Mouse (Mus musculus) ES-Bruce4 (cell line): ENCODE data around the gene Abhd6. TPM values are rescaled to one million over a fixed set of nuclear protein-coding genes. Genes with fewer than 3 reads are reported as not detected.

Source experiments
- H3K27ac ChIP-seq: 2 replicates; pipeline ENCODE4 v1.5.1; 2012; ENCODE audit warnings: low read length, inconsistent platforms; ENCODE audit not compliant: insufficient read depth
- H3K27me3 ChIP-seq: 2 replicates; pipeline ENCODE4 v1.6.1; 2012; ENCODE audit warnings: mild to moderate bottlenecking, low read length, inconsistent platforms; ENCODE audit not compliant: control insufficient read depth, poor library complexity, insufficient read depth, severe bottlenecking
- H3K36me3 ChIP-seq: 2 replicates; pipeline ENCODE4 v1.6.1; 2012; ENCODE audit warnings: inconsistent platforms, mild to moderate bottlenecking, low read length, moderate library complexity; ENCODE audit not compliant: control insufficient read depth, poor library complexity, insufficient read depth, severe bottlenecking
- H3K4me1 ChIP-seq: one replicate; pipeline ENCODE4 v1.8.1; 2011; ENCODE audit warnings: low read length; ENCODE audit not compliant: control insufficient read depth, insufficient read depth
- H3K4me3 ChIP-seq: 2 replicates; pipeline ENCODE4 v1.5.1; 2011; ENCODE audit warnings: low read depth, mild to moderate bottlenecking, low read length
- H3K9ac ChIP-seq: 2 replicates; pipeline ENCODE4 v1.6.1; 2012; ENCODE audit warnings: low read depth, mild to moderate bottlenecking, inconsistent platforms; ENCODE audit not compliant: poor library complexity, severe bottlenecking
- H3K9me3 ChIP-seq: replicated peaks from 2 replicates; pipeline ENCODE4 v1.6.1; 2012; ENCODE audit warnings: mild to moderate bottlenecking, low read length, inconsistent platforms; ENCODE audit not compliant: control insufficient read depth, poor library complexity, insufficient read depth, severe bottlenecking
- CTCF ChIP-seq: IDR thresholded peaks from one replicate; pipeline ENCODE4 v1.8.1; 2011; ENCODE audit warnings: low read depth, low read length
- EP300 ChIP-seq: IDR thresholded peaks from 2 replicates; pipeline ENCODE4 v1.6.1; 2011; ENCODE audit warnings: low read depth, low read length; ENCODE audit not compliant: insufficient read depth
- POLR2A ChIP-seq: IDR thresholded peaks from one replicate; pipeline ENCODE4 v1.8.1; 2011; ENCODE audit warnings: low read length; ENCODE audit not compliant: insufficient read depth
- polyA plus RNA-seq: library from polyadenylated mRNA; stranded (reverse); fragments of >200 nt; gene quantifications from 2 replicates; pipeline ENCODE4 v1.2.4, GENCODE M21; 2011; ENCODE audit warnings: low read depth; ENCODE audit not compliant: missing spikeins, insufficient read depth, insufficient read length

Abhd6 gene
- polyA plus RNA-seq, 1 experiment: 12.6 TPM

DNA sequence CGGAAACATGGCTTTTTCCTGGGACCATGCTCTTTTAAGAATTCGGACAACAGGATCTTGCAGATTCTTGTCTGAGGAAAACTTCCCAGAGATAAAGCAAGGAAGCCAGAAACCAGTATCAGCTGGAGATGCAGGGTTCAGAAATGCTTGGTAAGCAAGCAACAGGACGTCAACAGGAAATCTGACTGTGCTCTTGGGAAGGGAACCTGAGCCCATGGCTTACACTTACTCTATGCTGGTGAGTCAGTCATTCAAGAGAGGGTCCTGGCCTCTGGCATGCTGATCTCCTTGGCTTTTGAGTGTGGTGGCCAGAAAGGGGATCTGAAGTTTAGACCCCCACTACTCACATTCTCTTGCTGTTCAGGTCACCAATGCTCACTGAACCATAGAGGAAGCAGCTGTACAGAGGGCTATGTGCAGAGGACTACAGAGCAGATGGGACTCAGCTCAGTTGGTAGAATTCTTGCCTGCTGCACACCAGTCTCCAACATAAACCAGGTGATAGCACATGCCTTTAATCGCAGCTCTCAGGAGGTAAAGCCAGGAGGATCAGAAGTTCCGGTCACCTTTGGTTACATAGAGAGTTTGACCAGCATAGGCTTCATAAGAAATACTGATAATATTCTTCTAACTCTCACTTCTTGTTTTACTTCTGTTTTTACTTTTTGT, 11.5 kb upstream of the Abhd6 start:
- H3K9ac ChIP-seq: no peak overlapping the region
- no peaks in the 10 kb centered on the region for H3K27me3 ChIP-seq
- no peak for TF ChIP-seq CTCF
- TF ChIP-seq EP300: no peak
- TF ChIP-seq POLR2A: no peak
- no peaks in the 10 kb centered on the region for H3K36me3 ChIP-seq
- H3K4me1 ChIP-seq: no peaks in the 10 kb centered on the region
- no peaks in the 10 kb centered on the region for H3K9me3 ChIP-seq
- H3K27ac ChIP-seq: no peak overlapping the region
- H3K4me3 ChIP-seq: no peak overlapping the region

DNA sequence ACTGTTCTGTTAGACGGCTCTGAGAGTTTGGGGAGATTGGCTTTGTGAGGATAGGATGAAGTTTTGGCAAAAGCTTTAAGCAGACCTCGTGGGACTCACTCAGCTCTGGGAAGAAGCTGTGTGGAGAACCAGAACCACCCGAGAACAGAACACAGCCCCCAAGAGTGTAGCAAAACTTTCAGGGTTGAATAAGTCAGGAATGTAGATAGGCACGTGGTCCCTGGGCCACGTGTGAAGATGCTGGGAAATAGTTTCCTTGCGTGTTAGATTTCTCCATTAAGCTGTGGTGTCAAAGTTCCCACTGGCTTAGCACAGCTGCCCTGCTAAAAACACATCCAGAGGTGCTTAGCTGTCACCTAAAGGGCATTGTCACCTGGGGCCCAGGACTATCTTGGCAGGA, 10.5 kb upstream of the Abhd6 start:
- no peak overlapping the region for H3K27ac ChIP-seq
- no peak overlapping the region for H3K9ac ChIP-seq
- TF ChIP-seq EP300: no peak
- TF ChIP-seq CTCF: no peak
- TF ChIP-seq POLR2A: no peak
- no peak overlapping the region for H3K4me3 ChIP-seq
- no peaks in the 10 kb centered on the region for H3K9me3 ChIP-seq
- no peaks in the 10 kb centered on the region for H3K36me3 ChIP-seq
- H3K27me3 ChIP-seq: no peaks in the 10 kb centered on the region
- H3K4me1 ChIP-seq: no peaks in the 10 kb centered on the region

DNA sequence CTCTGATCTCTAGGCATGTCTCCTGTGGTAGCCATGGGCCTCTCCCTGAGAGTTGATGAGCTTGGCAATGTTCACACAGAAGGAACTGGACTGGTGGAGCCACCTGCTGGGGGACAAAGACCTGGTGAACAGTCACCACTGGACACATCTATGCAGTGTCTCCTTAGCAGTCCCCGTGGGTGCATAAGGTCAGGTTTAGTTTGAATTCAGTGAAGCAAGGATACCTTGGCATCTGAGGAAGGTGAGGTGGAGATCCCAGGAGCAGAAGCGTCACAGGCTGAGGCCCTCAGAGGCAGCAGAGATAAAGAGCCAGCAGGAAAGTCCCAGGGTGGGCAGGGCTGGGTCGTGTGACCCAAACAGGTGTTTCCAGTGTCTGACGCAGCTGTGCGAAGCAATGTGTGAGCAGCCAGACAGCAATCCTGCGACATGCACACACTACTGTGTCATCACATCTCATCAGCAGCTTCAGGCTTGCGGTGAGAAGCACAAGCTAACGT, 8.4 kb upstream of the Abhd6 start, which contains the start of gene Dnase1l3:
TSS of gene Dnase1l3 (minus strand) at position 303 of the 497 bp plus-strand sequence.
- Histone ChIP-seq H3K36me3 (no peaks in the 10 kb centered on the region), H3K4me1 (no peaks in the 10 kb centered on the region), H3K4me3 (no peak within 1 kb of the TSS), H3K9me3 (no peaks in the 10 kb centered on the region), H3K27me3 (no peaks in the 10 kb centered on the region), H3K27ac (no peak within 1 kb of the TSS), H3K9ac (no peak within 1 kb of the TSS)
- TF ChIP-seq POLR2A (no peak), EP300 (no peak), CTCF (peak; percentile 67)

DNA sequence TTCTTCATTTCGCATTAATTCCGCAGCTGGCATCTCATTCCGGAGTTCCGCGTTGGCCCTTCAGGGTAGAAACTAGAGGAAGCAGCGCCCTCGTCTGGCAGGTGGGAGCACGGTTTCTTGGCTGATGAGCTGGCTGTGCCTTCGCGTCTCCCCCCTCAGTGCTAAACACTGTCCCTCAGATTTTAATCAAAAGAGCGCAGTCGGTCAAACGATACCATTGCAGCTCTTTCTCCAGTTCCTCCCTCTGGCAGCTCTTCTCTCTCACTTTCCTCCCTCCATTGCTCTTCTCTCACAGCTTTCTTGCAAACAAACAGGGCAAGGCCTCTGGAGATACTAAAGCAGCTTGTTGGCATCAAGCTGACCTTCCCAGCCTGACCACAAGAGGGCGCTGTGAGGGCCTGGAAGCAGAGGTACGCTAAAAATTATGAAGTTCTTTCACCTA, 5.4 kb upstream of the Abhd6 start:
- Histone ChIP-seq H3K27ac (no peak overlapping the region), H3K4me1 (no peaks in the 10 kb centered on the region), H3K9me3 (no peaks in the 10 kb centered on the region), H3K9ac (no peak overlapping the region), H3K4me3 (0 out of 2 replicates have a peak overlapping the region, but pooled peaks have one; percentile 9), H3K27me3 (peaks cover 4% of the 10 kb centered on the region), H3K36me3 (no peaks in the 10 kb centered on the region)
- TF ChIP-seq CTCF (peak; percentile 91), EP300 (no peak)

DNA sequence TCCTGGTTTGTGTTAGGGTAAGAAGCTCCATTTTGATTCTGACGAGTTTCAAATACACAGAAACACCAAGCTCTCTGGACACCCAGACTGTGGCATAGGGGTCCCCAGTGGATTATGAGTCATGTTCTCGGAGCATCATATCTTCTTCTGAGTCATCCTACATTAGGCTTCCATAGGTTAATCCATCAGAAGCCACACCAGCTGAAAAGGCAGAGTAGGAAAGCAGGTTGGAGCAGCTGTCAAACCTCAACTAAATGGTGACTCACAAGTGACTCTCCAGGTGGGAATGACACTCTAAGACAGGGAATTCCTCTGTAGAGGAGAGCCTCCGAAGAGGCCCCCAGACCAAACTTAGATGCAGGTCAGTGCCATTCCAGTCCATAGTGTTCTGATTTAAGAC, 3.7 kb upstream of the Abhd6 start:
- H3K27me3 ChIP-seq: peaks cover 5% of the 10 kb centered on the region
- no peaks in the 10 kb centered on the region for H3K4me1 ChIP-seq
- no peaks in the 10 kb centered on the region for H3K36me3 ChIP-seq
- no peak overlapping the region for H3K27ac ChIP-seq
- TF ChIP-seq CTCF: no peak
- no peaks in the 10 kb centered on the region for H3K9me3 ChIP-seq
- no peak overlapping the region for H3K4me3 ChIP-seq
- H3K9ac ChIP-seq: no peak overlapping the region

DNA sequence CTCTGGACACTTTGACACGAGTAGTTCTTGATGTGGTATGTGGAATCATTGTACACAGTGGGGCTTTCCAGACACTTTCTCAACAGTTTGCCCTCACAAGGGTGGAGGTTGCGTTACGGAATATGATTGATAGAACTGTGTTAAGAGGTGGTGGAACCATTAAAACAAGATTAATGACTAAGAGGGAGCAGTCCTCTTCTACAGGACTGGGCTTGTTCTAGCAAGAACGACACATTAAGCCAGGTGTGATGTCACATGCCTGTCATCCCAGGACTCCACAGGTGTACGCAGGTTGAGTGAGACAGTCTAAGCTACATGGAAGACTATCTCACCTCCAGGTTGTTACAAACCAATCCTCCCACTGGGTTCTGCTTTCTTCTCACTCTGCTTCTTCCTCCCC, 3.3 kb upstream of the Abhd6 start:
- Histone ChIP-seq H3K9ac (no peak overlapping the region), H3K36me3 (no peaks in the 10 kb centered on the region), H3K27ac (no peak overlapping the region), H3K4me1 (no peaks in the 10 kb centered on the region), H3K9me3 (no peaks in the 10 kb centered on the region), H3K4me3 (no peak overlapping the region), H3K27me3 (peaks cover 5% of the 10 kb centered on the region)
- TF ChIP-seq EP300: no peak
- no peak for TF ChIP-seq CTCF
- no peak for TF ChIP-seq POLR2A
